Mouse (Mus musculus): ENCODE measurements around the gene Frrs1l. TPM values are rescaled to one million over a fixed set of nuclear protein-coding genes. Genes with fewer than 3 reads are reported as not detected.
A peak's percentile ranks its signal among the peaks of the same experiment; 100 is the strongest.

Gene Frrs1l
- polyA plus RNA-seq, 1 experiment from 2014 or later: 0.05 TPM

- ATAC-seq (ENCODE audit: insufficient read depth): no peak
These were observed 21.4 kb upstream of the Frrs1l start for GRCm38 (mm10) chr4:57011454-57012046.

GRCm38 (mm10) chr4:57010919-57011318, 20.7 kb upstream of the Frrs1l start:
- Histone ChIP-seq H3K27me3 (no peaks in the 10 kb centered on the region; the same call in none of the 2 replicates), H3K9me3 (replicated peaks) (no peaks in the 10 kb centered on the region), H3K4me1 (replicated peaks) (no peaks in the 10 kb centered on the region; the same call in 1 of the 2 replicates), H3K4me3 (replicated peaks) (no peak overlapping the region), H3K4me2 (no peak overlapping the region), H3K27ac (replicated peaks) (no peak overlapping the region), H3K9ac (no peak overlapping the region), H3K36me3 (replicated peaks) (no peaks in the 10 kb centered on the region)
- WGBS (ENCODE audit: insufficient replicate concordance): 4% methylated on average over 6 of the region's 6 CpGs
- no peak for ATAC-seq (ENCODE audit: insufficient read depth)

More at GRCm38 (mm10) chr4:57011454-57012046, 21.4 kb upstream of the Frrs1l start:
- no peaks in the 10 kb centered on the region for H3K9me3 ChIP-seq (replicated peaks)
- WGBS (ENCODE audit: insufficient replicate concordance): 31% methylated on average over 8 of the region's 8 CpGs
- H3K4me1 ChIP-seq (replicated peaks): no peaks in the 10 kb centered on the region; the same call in 1 of the 2 replicates
- no peak overlapping the region for H3K9ac ChIP-seq
- no peak overlapping the region for H3K4me2 ChIP-seq
- no peak overlapping the region for H3K4me3 ChIP-seq (replicated peaks)
- no peaks in the 10 kb centered on the region; the same call in none of the 2 replicates for H3K27me3 ChIP-seq
- no peak overlapping the region for H3K27ac ChIP-seq (replicated peaks)
- no peaks in the 10 kb centered on the region for H3K36me3 ChIP-seq (replicated peaks)

GRCm38 (mm10) chr4:57010425-57010824, 20.2 kb upstream of the Frrs1l start:
- no peaks in the 10 kb centered on the region for H3K36me3 ChIP-seq (replicated peaks)
- H3K4me3 ChIP-seq (replicated peaks): no peak overlapping the region
- H3K9me3 ChIP-seq (replicated peaks): no peaks in the 10 kb centered on the region
- no peak overlapping the region for H3K4me2 ChIP-seq
- H3K27ac ChIP-seq (replicated peaks): no peak overlapping the region
- H3K27me3 ChIP-seq: no peaks in the 10 kb centered on the region; the same call in none of the 2 replicates
- WGBS (ENCODE audit: insufficient replicate concordance): 43% methylated on average over 5 of the region's 5 CpGs
- no peaks in the 10 kb centered on the region; the same call in 1 of the 2 replicates for H3K4me1 ChIP-seq (replicated peaks)
- no peak for ATAC-seq (ENCODE audit: insufficient read depth)
- no peak overlapping the region for H3K9ac ChIP-seq

GRCm38 (mm10) chr4:57007717-57008116, 17.5 kb upstream of the Frrs1l start:
- Histone ChIP-seq H3K9ac (no peak overlapping the region), H3K36me3 (replicated peaks) (no peaks in the 10 kb centered on the region), H3K9me3 (replicated peaks) (no peaks in the 10 kb centered on the region), H3K4me2 (no peak overlapping the region), H3K27ac (replicated peaks) (no peak overlapping the region), H3K27me3 (no peaks in the 10 kb centered on the region; the same call in none of the 2 replicates), H3K4me3 (replicated peaks) (no peak overlapping the region), H3K4me1 (replicated peaks) (no peaks in the 10 kb centered on the region)
- 24% methylated on average over 9 of the region's 9 CpGs for WGBS (ENCODE audit: insufficient replicate concordance)
- no peak for ATAC-seq (ENCODE audit: insufficient read depth)

- H3K9ac ChIP-seq: no peak overlapping the region
- H3K4me3 ChIP-seq (replicated peaks): no peak overlapping the region
- H3K36me3 ChIP-seq (replicated peaks): no peaks in the 10 kb centered on the region
- ATAC-seq (ENCODE audit: insufficient read depth): no peak
- no peaks in the 10 kb centered on the region for H3K9me3 ChIP-seq (replicated peaks)
- H3K4me2 ChIP-seq: no peak overlapping the region
- 59% methylated on average over 8 of the region's 8 CpGs for WGBS (ENCODE audit: insufficient replicate concordance)
- H3K4me1 ChIP-seq (replicated peaks): no peaks in the 10 kb centered on the region
- no peaks in the 10 kb centered on the region for H3K27me3 ChIP-seq
- no peak overlapping the region for H3K27ac ChIP-seq (replicated peaks)
These were observed 14.8 kb upstream of the Frrs1l start for GRCm38 (mm10) chr4:57005011-57005410.

GRCm38 (mm10) chr4:57003886-57004285, 13.7 kb upstream of the Frrs1l start:
- Histone ChIP-seq H3K9ac (no peak overlapping the region), H3K9me3 (replicated peaks) (no peaks in the 10 kb centered on the region), H3K4me1 (replicated peaks) (no peaks in the 10 kb centered on the region), H3K4me3 (replicated peaks) (no peak overlapping the region), H3K4me2 (no peak overlapping the region), H3K27ac (replicated peaks) (no peak overlapping the region), H3K27me3 (no peaks in the 10 kb centered on the region), H3K36me3 (replicated peaks) (no peaks in the 10 kb centered on the region)
- ATAC-seq (ENCODE audit: insufficient read depth): no peak
- WGBS (ENCODE audit: insufficient replicate concordance): 66% methylated on average over 8 of the region's 8 CpGs

- Histone ChIP-seq H3K4me2 (no peak overlapping the region), H3K4me3 (replicated peaks) (no peak overlapping the region), H3K27ac (replicated peaks) (no peak overlapping the region), H3K27me3 (no peaks in the 10 kb centered on the region), H3K4me1 (replicated peaks) (no peaks in the 10 kb centered on the region), H3K9me3 (replicated peaks) (no peaks in the 10 kb centered on the region), H3K9ac (no peak overlapping the region), H3K36me3 (replicated peaks) (no peaks in the 10 kb centered on the region)
- WGBS (ENCODE audit: insufficient replicate concordance): 59% methylated on average over 3 of the region's 3 CpGs
- no peak for ATAC-seq (ENCODE audit: insufficient read depth)
These were observed 12.6 kb upstream of the Frrs1l start for GRCm38 (mm10) chr4:57002751-57003150.

- Histone ChIP-seq H3K9ac (no peak overlapping the region), H3K9me3 (replicated peaks) (no peaks in the 10 kb centered on the region), H3K4me2 (no peak overlapping the region), H3K27ac (replicated peaks) (no peak overlapping the region), H3K4me1 (replicated peaks) (no peaks in the 10 kb centered on the region), H3K4me3 (replicated peaks) (no peak overlapping the region), H3K27me3 (no peaks in the 10 kb centered on the region), H3K36me3 (replicated peaks) (no peaks in the 10 kb centered on the region)
- WGBS (ENCODE audit: insufficient replicate concordance): 71% methylated on average over 2 of the region's 2 CpGs
- ATAC-seq (ENCODE audit: insufficient read depth): no peak
These were observed 11.2 kb upstream of the Frrs1l start for GRCm38 (mm10) chr4:57001437-57001836.

GRCm38 (mm10) chr4:56993331-56993730, 3.1 kb upstream of the Frrs1l start:
- Histone ChIP-seq H3K36me3 (replicated peaks) (no peaks in the 10 kb centered on the region), H3K4me1 (replicated peaks) (no peaks in the 10 kb centered on the region), H3K4me2 (no peak overlapping the region), H3K9ac (no peak overlapping the region), H3K4me3 (replicated peaks) (no peak overlapping the region), H3K9me3 (replicated peaks) (no peaks in the 10 kb centered on the region), H3K27me3 (peaks cover 47% of the 10 kb centered on the region), H3K27ac (replicated peaks) (no peak overlapping the region)
- 40% methylated on average over 7 of the region's 7 CpGs for WGBS (ENCODE audit: insufficient replicate concordance)
- ATAC-seq (ENCODE audit: insufficient read depth): no peak

GRCm38 (mm10) chr4:56991951-56992350, 1.8 kb upstream of the Frrs1l start:
- Histone ChIP-seq H3K27ac (replicated peaks) (no peak overlapping the region), H3K4me1 (replicated peaks) (no peaks in the 10 kb centered on the region), H3K9me3 (replicated peaks) (no peaks in the 10 kb centered on the region), H3K36me3 (replicated peaks) (no peaks in the 10 kb centered on the region), H3K27me3 (peaks cover 56% of the 10 kb centered on the region), H3K9ac (no peak overlapping the region), H3K4me3 (replicated peaks) (no peak overlapping the region), H3K4me2 (no peak overlapping the region)
- ATAC-seq (ENCODE audit: insufficient read depth): no peak
- WGBS (ENCODE audit: insufficient replicate concordance): 39% methylated on average over 2 of the region's 2 CpGs

- peak overlapping the region; percentile 40 for H3K4me3 ChIP-seq (replicated peaks)
- peaks cover 56% of the 10 kb centered on the region for H3K27me3 ChIP-seq
- 4% methylated on average over 45 of the region's 45 CpGs for WGBS (ENCODE audit: insufficient replicate concordance)
- no peaks in the 10 kb centered on the region for H3K4me1 ChIP-seq (replicated peaks)
- no peaks in the 10 kb centered on the region for H3K36me3 ChIP-seq (replicated peaks)
- H3K9ac ChIP-seq: no peak overlapping the region
- no peaks in the 10 kb centered on the region for H3K9me3 ChIP-seq (replicated peaks)
- ATAC-seq (ENCODE audit: insufficient read depth): no peak
- peak overlapping the region; percentile 63 for H3K4me2 ChIP-seq
- no peak overlapping the region for H3K27ac ChIP-seq (replicated peaks)
These were observed 568 bp downstream of the Frrs1l start for GRCm38 (mm10) chr4:56989431-56990214.
